In genomic region chr7:43672581-43673260, GRCm38 (mm10) we compare ENCODE assay signal across 9 mouse cellular contexts. TPM values are rescaled to one million over a fixed set of nuclear protein-coding genes. Genes with fewer than 3 reads are reported as not detected.
DNase-seq lines count a peak whose midpoint lies in the region; ATAC-seq and TF ChIP-seq lines count a peak whose summit lies in the region.
"Had no signal": no experiment of that assay in that cellular context is flagged by ENCODE, and none has a peak within 500 bp of the region (broad histone marks: within the 10 kb centered on the region; RNA-seq: fewer than 3 reads in every experiment).

No protein-coding gene starts in this region.

- intact Hi-C loops in gastrocnemius, postnatal 14 days (cut with DNase I; ENCODE audit: low total_unique reads) = no loop called here

- peaks cover 2% of the 10 kb centered on the region for H3K4me1 ChIP-seq in ES-Bruce4 (ENCODE audit: control insufficient read depth, insufficient read depth, low read length)
- peaks cover 8% of the 10 kb centered on the region for H3K4me1 ChIP-seq in forebrain, embryonic 16.5 days (replicated peaks; ENCODE audit: control insufficient read depth, insufficient read depth, low read length)
- peaks cover 8% of the 10 kb centered on the region for H3K4me1 ChIP-seq in limb, embryonic 12.5 days (replicated peaks)
- peaks cover 9% of the 10 kb centered on the region for H3K4me1 ChIP-seq in midbrain, embryonic 16.5 days (ENCODE audit: control insufficient read depth, insufficient read depth, low read length)

- no peak overlapping the region for H3K27ac ChIP-seq in ES-Bruce4 (ENCODE audit: insufficient read depth, low read length)
- no peak overlapping the region for H3K27ac ChIP-seq in forebrain, embryonic 16.5 days (ENCODE audit: low read length)
- 0 out of 2 replicates have a peak overlapping the region, but pooled peaks have one; percentile 1 for H3K27ac ChIP-seq in limb, embryonic 12.5 days
- peak overlapping the region; percentile 53 for H3K27ac ChIP-seq in midbrain, embryonic 16.5 days (ENCODE audit: low read length)

- H3K4me2 ChIP-seq in forebrain, embryonic 16.5 days (ENCODE audit: low read length) = peak overlapping the region; percentile 87
- peak overlapping the region; percentile 58 for H3K4me2 ChIP-seq in limb, embryonic 12.5 days
- H3K4me2 ChIP-seq in midbrain, embryonic 16.5 days (ENCODE audit: low read length) = peak overlapping the region; percentile 80

- TF ChIP-seq POLR2A in ES-Bruce4 (IDR thresholded peaks at IDR 0.05; ENCODE audit: insufficient read depth, low read length) = no peak

- 9% methylated on average over 10 of the region's 10 CpGs for WGBS in forebrain, embryonic 16.5 days
- WGBS in limb, embryonic 12.5 days = 15% methylated on average over 10 of the region's 10 CpGs
- WGBS in midbrain, embryonic 16.5 days = 17% methylated on average over 10 of the region's 10 CpGs

- DNase-seq in cerebellum, adult 8-10 months = peak; percentile 24
- DNase-seq in gastrocnemius, postnatal 14 days = no peak
- no peak for DNase-seq in left cerebral cortex, adult 18-20 months (ENCODE audit: low spot score in 2 of 2)

- no peaks in the 10 kb centered on the region for H3K27me3 ChIP-seq in ES-Bruce4 (ENCODE audit: control insufficient read depth, insufficient read depth, low read length, poor library complexity, severe bottlenecking)
- no peaks in the 10 kb centered on the region for H3K27me3 ChIP-seq in forebrain, embryonic 16.5 days (replicated peaks; ENCODE audit: control insufficient read depth, insufficient read depth, low read length)
- H3K27me3 ChIP-seq in limb, embryonic 12.5 days = no peaks in the 10 kb centered on the region
- H3K27me3 ChIP-seq in midbrain, embryonic 16.5 days (ENCODE audit: control insufficient read depth, insufficient read depth, low read depth, low read length) = no peaks in the 10 kb centered on the region

- no peaks in the 10 kb centered on the region for H3K9me3 ChIP-seq in ES-Bruce4 (replicated peaks; ENCODE audit: control insufficient read depth, insufficient read depth, low read length, poor library complexity, severe bottlenecking)
- H3K9me3 ChIP-seq in forebrain, embryonic 16.5 days (ENCODE audit: control insufficient read depth, low read length) = no peaks in the 10 kb centered on the region
- H3K9me3 ChIP-seq in limb, embryonic 12.5 days = peaks cover 4% of the 10 kb centered on the region; the same call in 1 of the 2 replicates
- H3K9me3 ChIP-seq in midbrain, embryonic 16.5 days (replicated peaks; ENCODE audit: control insufficient read depth, low read length, poor library complexity, severe bottlenecking) = 0 out of 2 replicates have a peak, but pooled peaks cover 3% of the 10 kb centered on the region

- no peak for TF ChIP-seq CTCF in ES-Bruce4 (IDR thresholded peaks at IDR 0.05; ENCODE audit: low read depth, low read length)

- no peak for TF ChIP-seq EP300 in ES-Bruce4 (IDR thresholded peaks at IDR 0.05; ENCODE audit: insufficient read depth, low read depth, low read length)

- H3K4me3 ChIP-seq in ES-Bruce4 (ENCODE audit: low read depth, low read length) = peak overlapping the region; percentile 97
- peak overlapping the region; percentile 54 for H3K4me3 ChIP-seq in forebrain, embryonic 16.5 days (replicated peaks; ENCODE audit: low read length)
- peak overlapping the region; percentile 69 for H3K4me3 ChIP-seq in limb, embryonic 12.5 days (replicated peaks)
- H3K4me3 ChIP-seq in midbrain, embryonic 16.5 days (ENCODE audit: low read depth, low read length) = peak overlapping the region; percentile 61

- peak overlapping the region; percentile 70 for H3K9ac ChIP-seq in ES-Bruce4 (ENCODE audit: low read depth, poor library complexity, severe bottlenecking)
- H3K9ac ChIP-seq in forebrain, embryonic 16.5 days (replicated peaks; ENCODE audit: low read depth, low read length) = peak overlapping the region; percentile 60
- H3K9ac ChIP-seq in limb, embryonic 12.5 days (replicated peaks) = peak overlapping the region; percentile 75
- peak overlapping the region; percentile 71 for H3K9ac ChIP-seq in midbrain, embryonic 16.5 days (ENCODE audit: low read depth, low read length)

- ATAC-seq in cerebellum, adult (ENCODE audit: insufficient number of reproducible peaks, low FRiP score, low TSS enrichment) = no peak
- ATAC-seq in forebrain, embryonic 16.5 days = peak; percentile 1; the same call in 1 of the 2 replicates
- ATAC-seq in limb, embryonic 12.5 days (ENCODE audit: insufficient number of reproducible peaks, insufficient read depth, low FRiP score, low TSS enrichment, low read depth) = no peak; the same call in 1 of the 2 replicates
- ATAC-seq in midbrain, embryonic 16.5 days = peak; percentile 2; the same call in 1 of the 2 replicates

- no peaks in the 10 kb centered on the region for H3K36me3 ChIP-seq in ES-Bruce4 (ENCODE audit: control insufficient read depth, insufficient read depth, low read length, poor library complexity, severe bottlenecking)
- peaks cover 29% of the 10 kb centered on the region for H3K36me3 ChIP-seq in forebrain, embryonic 16.5 days (ENCODE audit: control insufficient read depth, insufficient read depth)
- H3K36me3 ChIP-seq in limb, embryonic 12.5 days = peaks cover 35% of the 10 kb centered on the region
- peaks cover 28% of the 10 kb centered on the region for H3K36me3 ChIP-seq in midbrain, embryonic 16.5 days (ENCODE audit: control insufficient read depth, insufficient read depth, low read length)

RNA-seq across cellular contexts. Expression of gene Ctu1, which starts 0.9 kb away (rescaled TPM):
- polyA plus RNA-seq in ES-Bruce4 (2011; ENCODE audit: insufficient read depth, insufficient read length, low read depth, missing spikeins) = 6.2 and 7.6 TPM in 2 replicates
- 29.3 and 31.9 TPM in 2 replicates for polyA plus RNA-seq in forebrain, embryonic 16.5 days (2015; fragmentation: Nextera tagmentation; extraction: Ambion mirVana)
- 15.4 and 15.7 TPM in 2 replicates for polyA plus RNA-seq in limb, embryonic 12.5 days (2016; fragmentation: Nextera tagmentation; extraction: Ambion mirVana)
- 26.4 and 27.8 TPM in 2 replicates for polyA plus RNA-seq in midbrain, embryonic 16.5 days (2015; fragmentation: Nextera tagmentation; extraction: Ambion mirVana)
- total RNA-seq in gastrocnemius, postnatal 14 days (2021) = 1 to 10 TPM; 2.2 to 2.9 TPM
- 1 to 10 TPM; 9.0 to 9.5 TPM for total RNA-seq in left cerebral cortex, adult 18-20 months (2021)

RNA-seq across cellular contexts. Expression of gene Siglece, which starts 12.8 kb away (rescaled TPM):
- 0.64 TPM in 1 of 2 replicates, not detected in the other for polyA plus RNA-seq in ES-Bruce4 (2011; ENCODE audit: insufficient read depth, insufficient read length, low read depth, missing spikeins)
- polyA plus RNA-seq in forebrain, embryonic 16.5 days (2015; fragmentation: Nextera tagmentation; extraction: Ambion mirVana) = 0.12 and 0.29 TPM in 2 replicates
- polyA plus RNA-seq in limb, embryonic 12.5 days (2016; fragmentation: Nextera tagmentation; extraction: Ambion mirVana) = 0.22 and 0.70 TPM in 2 replicates
- 0.16 and 0.32 TPM in 2 replicates for polyA plus RNA-seq in midbrain, embryonic 16.5 days (2015; fragmentation: Nextera tagmentation; extraction: Ambion mirVana)
- under 1 TPM; 0.78 to 0.80 TPM for total RNA-seq in gastrocnemius, postnatal 14 days (2021)
- under 1 TPM; 0.82 to 0.91 TPM for total RNA-seq in left cerebral cortex, adult 18-20 months (2021)

RNA-seq across cellular contexts. Expression of gene Klk14, which starts 17.5 kb away (rescaled TPM):
- polyA plus RNA-seq in ES-Bruce4 (2011; ENCODE audit: insufficient read depth, insufficient read length, low read depth, missing spikeins) = not detected in 2 replicates
- not detected in 2 replicates for polyA plus RNA-seq in forebrain, embryonic 16.5 days (2015; fragmentation: Nextera tagmentation; extraction: Ambion mirVana)
- not detected in 2 replicates for polyA plus RNA-seq in limb, embryonic 12.5 days (2016; fragmentation: Nextera tagmentation; extraction: Ambion mirVana)
- not detected in 2 replicates for polyA plus RNA-seq in midbrain, embryonic 16.5 days (2015; fragmentation: Nextera tagmentation; extraction: Ambion mirVana)
- not detected for total RNA-seq in gastrocnemius, postnatal 14 days (2021)
- total RNA-seq in left cerebral cortex, adult 18-20 months (2021) = not detected
- total RNA-seq: layer of hippocampus, postnatal 25 days had no signal

RNA-seq across cellular contexts. Expression of gene Ceacam18, which starts 38.2 kb away (rescaled TPM):
- not detected in 2 replicates for polyA plus RNA-seq in ES-Bruce4 (2011; ENCODE audit: insufficient read depth, insufficient read length, low read depth, missing spikeins)
- not detected in 2 replicates for polyA plus RNA-seq in forebrain, embryonic 16.5 days (2015; fragmentation: Nextera tagmentation; extraction: Ambion mirVana)
- polyA plus RNA-seq in limb, embryonic 12.5 days (2016; fragmentation: Nextera tagmentation; extraction: Ambion mirVana) = not detected in 2 replicates
- polyA plus RNA-seq in midbrain, embryonic 16.5 days (2015; fragmentation: Nextera tagmentation; extraction: Ambion mirVana) = 0.10 and 0.21 TPM in 2 replicates
- total RNA-seq in gastrocnemius, postnatal 14 days (2021) = not detected
- total RNA-seq in left cerebral cortex, adult 18-20 months (2021) = not detected

RNA-seq across cellular contexts. Expression of gene Klk13, which starts 39.6 kb away (rescaled TPM):
- 1.8 TPM in 1 of 2 replicates, not detected in the other for polyA plus RNA-seq in ES-Bruce4 (2011; ENCODE audit: insufficient read depth, insufficient read length, low read depth, missing spikeins)
- not detected in 2 replicates for polyA plus RNA-seq in forebrain, embryonic 16.5 days (2015; fragmentation: Nextera tagmentation; extraction: Ambion mirVana)
- polyA plus RNA-seq in limb, embryonic 12.5 days (2016; fragmentation: Nextera tagmentation; extraction: Ambion mirVana) = 0.11 and 0.31 TPM in 2 replicates
- polyA plus RNA-seq in midbrain, embryonic 16.5 days (2015; fragmentation: Nextera tagmentation; extraction: Ambion mirVana) = 0.19 and 0.20 TPM in 2 replicates
- not detected for total RNA-seq in gastrocnemius, postnatal 14 days (2021)
- not detected for total RNA-seq in left cerebral cortex, adult 18-20 months (2021)
- total RNA-seq: layer of hippocampus, postnatal 25 days had no signal

Comparison
In these comparisons a context has a peak if more than half of its experiments do, and no peak if none do; other contexts are left out.
1. ATAC-seq: peak in forebrain, embryonic 16.5 days (single experiment) and midbrain, embryonic 16.5 days (single experiment); none in cerebellum, adult (single experiment) and limb, embryonic 12.5 days (single experiment).
2. H3K27ac ChIP-seq: peak in limb, embryonic 12.5 days (single experiment) and midbrain, embryonic 16.5 days (single experiment); none in ES-Bruce4 (single experiment) and forebrain, embryonic 16.5 days (single experiment).
3. Peak in every context shown above with its lines, with median percentiles within 50 percentile points of each other: H3K4me3 ChIP-seq, H3K9ac ChIP-seq and H3K4me2 ChIP-seq.